In genomic region chr11:69133923-69134621, GRCm38 (mm10) we compare ENCODE assay signal across 9 mouse cellular contexts. TPM values are rescaled to one million over a fixed set of nuclear protein-coding genes. Genes with fewer than 3 reads are reported as not detected.
A peak's percentile ranks its signal among the peaks of the same experiment; 100 is the strongest.
DNase-seq lines count a peak whose midpoint lies in the region; ATAC-seq lines count a peak whose summit lies in the region.
"Had no signal": no experiment of that assay in that cellular context is flagged by ENCODE, and none has a peak within 500 bp of the region (broad histone marks: within the 10 kb centered on the region; RNA-seq: fewer than 3 reads in every experiment).

No protein-coding gene starts in this region.

- H3K9ac ChIP-seq in stomach, embryonic 14.5 days (replicated peaks; ENCODE audit: low read depth, low read length) = peak overlapping the region; percentile 7; the same call in 1 of the 2 replicates

- peak overlapping the region; percentile 57 for H3K27ac ChIP-seq in limb, embryonic 10.5 days
- peak overlapping the region; percentile 55 for H3K27ac ChIP-seq in midbrain, embryonic 10.5 days (replicated peaks)
- H3K27ac ChIP-seq in stomach, embryonic 14.5 days (ENCODE audit: low read length) = no peak overlapping the region

- intact Hi-C loops in heart, postnatal 25 days (cut with DNase I) = no loop called here

- H3K27me3 ChIP-seq in limb, embryonic 10.5 days (ENCODE audit: low read depth, poor library complexity, severe bottlenecking) = peaks cover 24% of the 10 kb centered on the region
- peaks cover 59% of the 10 kb centered on the region for H3K27me3 ChIP-seq in midbrain, embryonic 10.5 days (ENCODE audit: low read depth, poor library complexity, severe bottlenecking)
- no peaks in the 10 kb centered on the region for H3K27me3 ChIP-seq in stomach, embryonic 14.5 days (ENCODE audit: control insufficient read depth, insufficient read depth, low read length)

- H3K36me3 ChIP-seq in limb, embryonic 10.5 days = no peaks in the 10 kb centered on the region
- H3K36me3 ChIP-seq in midbrain, embryonic 10.5 days = no peaks in the 10 kb centered on the region
- no peaks in the 10 kb centered on the region for H3K36me3 ChIP-seq in stomach, embryonic 14.5 days (ENCODE audit: control insufficient read depth, insufficient read depth, low read length)

- WGBS in limb, embryonic 10.5 days = 2% methylated on average over 34 of the region's 34 CpGs
- 1% methylated on average over 34 of the region's 34 CpGs for WGBS in midbrain, embryonic 10.5 days
- 1% methylated on average over 34 of the region's 34 CpGs for WGBS in stomach, embryonic 14.5 days

- DNase-seq in heart, adult 11 months = peak; percentile 96
- no peak for DNase-seq in heart, postnatal 25 days (ENCODE audit: low spot score)
- peak; percentile 72 to 75 for DNase-seq in cerebellum, postnatal 25 days
- peak; percentile 84 to 88 for DNase-seq in frontal cortex, postnatal 36 days (ENCODE audit: low spot score in 2 of 2)
- peak; percentile 31 for DNase-seq in kidney, adult 11 months
- DNase-seq in limb, embryonic 10.5 days (ENCODE audit: low spot score) = peak; percentile 73
- DNase-seq in midbrain, embryonic 10.5 days (ENCODE audit: low spot score) = peak; percentile 65

- peak overlapping the region; percentile 56 for H3K4me2 ChIP-seq in stomach, embryonic 14.5 days (replicated peaks; ENCODE audit: low read depth, low read length)

- no peaks in the 10 kb centered on the region for H3K9me3 ChIP-seq in limb, embryonic 10.5 days (replicated peaks)
- H3K9me3 ChIP-seq in midbrain, embryonic 10.5 days (replicated peaks) = no peaks in the 10 kb centered on the region
- H3K9me3 ChIP-seq in stomach, embryonic 14.5 days (ENCODE audit: control insufficient read depth, low read depth, low read length) = no peaks in the 10 kb centered on the region

- peaks cover 14% of the 10 kb centered on the region for H3K4me1 ChIP-seq in limb, embryonic 10.5 days
- H3K4me1 ChIP-seq in midbrain, embryonic 10.5 days = peaks cover 17% of the 10 kb centered on the region
- H3K4me1 ChIP-seq in stomach, embryonic 14.5 days (ENCODE audit: control insufficient read depth, insufficient read depth, low read length) = no peaks in the 10 kb centered on the region

- ATAC-seq in stomach, embryonic 14.5 days (ENCODE audit: insufficient number of reproducible peaks, insufficient read depth, low FRiP score, low read depth) = peak; percentile 82; the same call in 1 of the 2 replicates

- H3K4me3 ChIP-seq in limb, embryonic 10.5 days = peak overlapping the region; percentile 59
- H3K4me3 ChIP-seq in midbrain, embryonic 10.5 days = peak overlapping the region; percentile 63
- H3K4me3 ChIP-seq in stomach, embryonic 14.5 days (ENCODE audit: low read depth, low read length) = peak overlapping the region; percentile 38

RNA-seq across cellular contexts. Expression of gene Aloxe3, which starts 8.4 kb away (rescaled TPM):
- total RNA-seq in heart, postnatal 25 days (2021) = not detected
- polyA plus RNA-seq in limb, embryonic 10.5 days (2016; fragmentation: Nextera tagmentation; extraction: Ambion mirVana) = 0.28 and 0.39 TPM in 2 replicates
- 0.17 and 0.25 TPM in 2 replicates for polyA plus RNA-seq in midbrain, embryonic 10.5 days (2016; fragmentation: Nextera tagmentation; extraction: Ambion mirVana)
- 0.29 and 0.49 TPM in 2 replicates for polyA plus RNA-seq in stomach, embryonic 14.5 days (2014; fragmentation: Nextera tagmentation; extraction: Ambion mirVana)

RNA-seq across cellular contexts. Expression of gene 9130213A22Rik, which starts 11.7 kb away (rescaled TPM):
- total RNA-seq in heart, postnatal 25 days (2021) = under 1 TPM in 1 of 2 experiments, not detected in 1; 0.21 TPM
- polyA plus RNA-seq in limb, embryonic 10.5 days (2016; fragmentation: Nextera tagmentation; extraction: Ambion mirVana) = 0.15 and 0.29 TPM in 2 replicates
- 0.07 and 0.14 TPM in 2 replicates for polyA plus RNA-seq in midbrain, embryonic 10.5 days (2016; fragmentation: Nextera tagmentation; extraction: Ambion mirVana)
- polyA plus RNA-seq in stomach, embryonic 14.5 days (2014; fragmentation: Nextera tagmentation; extraction: Ambion mirVana) = 0.29 and 0.36 TPM in 2 replicates
- total RNA-seq: CH12.LX had no signal

RNA-seq across cellular contexts. Expression of gene Hes7, which starts 13.9 kb away (rescaled TPM):
- under 1 TPM in 1 of 2 experiments, not detected in 1; 0.14 TPM for total RNA-seq in heart, postnatal 25 days (2021)
- 0.53 and 0.90 TPM in 2 replicates for polyA plus RNA-seq in limb, embryonic 10.5 days (2016; fragmentation: Nextera tagmentation; extraction: Ambion mirVana)
- polyA plus RNA-seq in midbrain, embryonic 10.5 days (2016; fragmentation: Nextera tagmentation; extraction: Ambion mirVana) = 0.07 and 0.09 TPM in 2 replicates
- 0.39 and 0.54 TPM in 2 replicates for polyA plus RNA-seq in stomach, embryonic 14.5 days (2014; fragmentation: Nextera tagmentation; extraction: Ambion mirVana)

RNA-seq across cellular contexts. Expression of gene Alox12b, which starts 22.7 kb away (rescaled TPM):
- total RNA-seq in heart, postnatal 25 days (2021) = not detected
- 0.05 TPM in 1 of 2 replicates, not detected in the other for polyA plus RNA-seq in limb, embryonic 10.5 days (2016; fragmentation: Nextera tagmentation; extraction: Ambion mirVana)
- not detected in 2 replicates for polyA plus RNA-seq in midbrain, embryonic 10.5 days (2016; fragmentation: Nextera tagmentation; extraction: Ambion mirVana)
- not detected in 2 replicates for polyA plus RNA-seq in stomach, embryonic 14.5 days (2014; fragmentation: Nextera tagmentation; extraction: Ambion mirVana)
- total RNA-seq: CH12.LX had no signal

RNA-seq across cellular contexts. Expression of gene Per1, which starts 39.1 kb away (rescaled TPM):
- 10 to 100 TPM; 32.3 to 61.0 TPM for total RNA-seq in heart, postnatal 25 days (2021)
- polyA plus RNA-seq in limb, embryonic 10.5 days (2016; fragmentation: Nextera tagmentation; extraction: Ambion mirVana) = 10.3 and 10.8 TPM in 2 replicates
- 6.8 and 7.6 TPM in 2 replicates for polyA plus RNA-seq in midbrain, embryonic 10.5 days (2016; fragmentation: Nextera tagmentation; extraction: Ambion mirVana)
- polyA plus RNA-seq in stomach, embryonic 14.5 days (2014; fragmentation: Nextera tagmentation; extraction: Ambion mirVana) = 10.5 and 15.1 TPM in 2 replicates
